Mouse (Mus musculus): ENCODE measurements around the gene Trnau1ap. TPM values are rescaled to one million over a fixed set of nuclear protein-coding genes. Genes with fewer than 3 reads are reported as not detected.

Gene Trnau1ap
- polyA plus RNA-seq (2014; fragmentation: Illumina TruSeq; extraction: RNeasy Lipid Tissue Mini Kit (QIAGEN cat#74804); ENCODE audit: low read depth, low replicate concordance), result 54.9 TPM

GRCm38 (mm10) chr4:132329115-132329834, at the start of gene Trnau1ap:
Gene Trnau1ap (minus strand): TSS chr4:132329538.

GRCm38 (mm10) chr4:132353481-132353885, 24.1 kb upstream of the Trnau1ap start, which contains the start of gene Rcc1:
Gene Rcc1 (minus strand): TSS chr4:132353605.

GRCm38 (mm10) chr4:132302939-132303479, 26.3 kb downstream of the Trnau1ap start, which contains the start of gene Rab42:
Gene Rab42 (minus strand): TSS chr4:132303385.

GRCm38 (mm10) chr4:132274156-132274862, 55.0 kb downstream of the Trnau1ap start, which contains the start of gene Taf12:
Gene Taf12 (plus strand): TSS chr4:132274375.

Other genes with a start within 250 kb of the Trnau1ap start
- gene Oprd1, start 185.1 kb downstream of the Trnau1ap start, polyA plus RNA-seq (2014; fragmentation: Illumina TruSeq; extraction: RNeasy Lipid Tissue Mini Kit (QIAGEN cat#74804); ENCODE audit: low read depth, low replicate concordance), result not detected
- 22.3 TPM for gene Ythdf2, start 117.2 kb downstream of the Trnau1ap start, polyA plus RNA-seq (2014; fragmentation: Illumina TruSeq; extraction: RNeasy Lipid Tissue Mini Kit (QIAGEN cat#74804); ENCODE audit: low read depth, low replicate concordance)
- 10.0 TPM for gene Gmeb1, start 67.9 kb downstream of the Trnau1ap start, polyA plus RNA-seq (2014; fragmentation: Illumina TruSeq; extraction: RNeasy Lipid Tissue Mini Kit (QIAGEN cat#74804); ENCODE audit: low read depth, low replicate concordance)
- gene Taf12, start 55.2 kb downstream of the Trnau1ap start, polyA plus RNA-seq (2014; fragmentation: Illumina TruSeq; extraction: RNeasy Lipid Tissue Mini Kit (QIAGEN cat#74804); ENCODE audit: low read depth, low replicate concordance), result 20.0 TPM
- 8.6 TPM for gene Rab42, start 26.2 kb downstream of the Trnau1ap start, polyA plus RNA-seq (2014; fragmentation: Illumina TruSeq; extraction: RNeasy Lipid Tissue Mini Kit (QIAGEN cat#74804); ENCODE audit: low read depth, low replicate concordance)
- 16.3 TPM for gene Rcc1, start 24.1 kb upstream of the Trnau1ap start, polyA plus RNA-seq (2014; fragmentation: Illumina TruSeq; extraction: RNeasy Lipid Tissue Mini Kit (QIAGEN cat#74804); ENCODE audit: low read depth, low replicate concordance)
- gene Phactr4, start 93.0 kb upstream of the Trnau1ap start, polyA plus RNA-seq (2014; fragmentation: Illumina TruSeq; extraction: RNeasy Lipid Tissue Mini Kit (QIAGEN cat#74804); ENCODE audit: low read depth, low replicate concordance), result 18.6 TPM
- 6.1 TPM for gene Med18, start 134.4 kb upstream of the Trnau1ap start, polyA plus RNA-seq (2014; fragmentation: Illumina TruSeq; extraction: RNeasy Lipid Tissue Mini Kit (QIAGEN cat#74804); ENCODE audit: low read depth, low replicate concordance)
- gene Sesn2, start 181.0 kb upstream of the Trnau1ap start, polyA plus RNA-seq (2014; fragmentation: Illumina TruSeq; extraction: RNeasy Lipid Tissue Mini Kit (QIAGEN cat#74804); ENCODE audit: low read depth, low replicate concordance), result 23.7 TPM
- gene Atpif1, start 204.1 kb upstream of the Trnau1ap start, polyA plus RNA-seq (2014; fragmentation: Illumina TruSeq; extraction: RNeasy Lipid Tissue Mini Kit (QIAGEN cat#74804); ENCODE audit: low read depth, low replicate concordance), result 323 TPM
- gene Dnajc8, start 206.0 kb upstream of the Trnau1ap start, polyA plus RNA-seq (2014; fragmentation: Illumina TruSeq; extraction: RNeasy Lipid Tissue Mini Kit (QIAGEN cat#74804); ENCODE audit: low read depth, low replicate concordance), result 105 TPM
- gene Ptafr, start 234.5 kb upstream of the Trnau1ap start, polyA plus RNA-seq (2014; fragmentation: Illumina TruSeq; extraction: RNeasy Lipid Tissue Mini Kit (QIAGEN cat#74804); ENCODE audit: low read depth, low replicate concordance), result 11.8 TPM